Mouse (Mus musculus) bone marrow macrophage, adult 2 months (primary cell): ENCODE measurements around the gene Pfkp.

Experiments used
- CTCF ChIP-seq: IDR thresholded peaks from 2 replicates; pipeline ENCODE4 v1.5.1; 2012; ENCODE audit warnings: low read depth, mild to moderate bottlenecking, low read length, moderate library complexity
- POLR2A ChIP-seq: IDR thresholded peaks from 2 replicates; pipeline ENCODE4 v1.6.1; 2012; ENCODE audit warnings: mild to moderate bottlenecking, low read depth, low read length, borderline replicate concordance

- TF ChIP-seq POLR2A: no peak
- TF ChIP-seq CTCF: no peak
Measured at GRCm38 (mm10) chr13:6621831-6622230, 26.7 kb downstream of the Pfkp start.
